Mouse (Mus musculus): ENCODE results near the gene Gm20431. TPM values are rescaled to one million over a fixed set of nuclear protein-coding genes. Genes with fewer than 3 reads are reported as not detected.

The Gm20431 gene
- polyA plus RNA-seq, 1 experiment from 2014 or later: 7.3 TPM

DNA sequence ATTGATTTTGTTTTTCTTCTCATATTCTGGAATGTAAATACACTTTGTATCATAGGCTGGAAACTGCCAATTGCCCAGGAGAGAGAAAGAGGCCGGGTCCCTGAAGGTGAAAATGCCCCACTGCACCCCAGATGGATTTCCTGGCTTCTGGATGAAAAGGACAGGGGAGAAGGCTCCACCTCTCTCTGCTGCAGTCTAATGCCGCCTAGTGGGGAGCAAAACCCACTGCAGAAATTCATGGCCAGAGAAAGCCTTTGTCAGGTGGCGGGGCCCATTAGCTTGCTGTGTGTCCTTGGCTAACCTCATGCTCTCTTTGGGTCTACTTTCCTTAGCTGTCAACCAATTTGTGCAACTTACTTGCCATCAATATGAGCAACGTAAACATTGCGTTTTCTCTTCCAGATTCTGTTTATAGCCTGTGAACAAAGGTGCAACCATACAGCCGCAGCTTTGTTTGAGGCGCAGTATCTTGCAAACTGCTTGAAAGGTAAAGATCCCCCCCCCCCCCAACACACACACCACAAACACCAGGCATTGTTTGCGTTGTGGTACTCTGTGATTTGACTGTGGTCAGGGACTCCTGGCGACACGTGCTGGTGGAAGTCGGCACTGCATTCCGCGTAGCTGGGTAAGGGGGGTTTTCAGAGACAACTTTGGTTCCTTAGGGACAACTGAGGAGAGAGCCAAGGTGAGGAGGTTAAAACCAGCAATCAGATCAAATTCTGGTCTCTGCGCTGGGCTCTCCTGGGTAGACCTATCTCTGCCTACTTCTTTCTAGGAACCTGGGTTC lies 14.0 kb upstream of the Gm20431 start:
- 36% methylated on average over 14 of the region's 14 CpGs for WGBS
- Histone ChIP-seq H3K36me3 (no peaks in the 10 kb centered on the region), H3K4me3 (no peak overlapping the region), H3K9ac (no peak overlapping the region), H3K27ac (no peak overlapping the region), H3K4me1 (replicated peaks) (peaks cover 7% of the 10 kb centered on the region; the same call in 1 of the 2 replicates), H3K9me3 (replicated peaks) (no peaks in the 10 kb centered on the region), H3K4me2 (no peak overlapping the region), H3K27me3 (no peaks in the 10 kb centered on the region)
- no peak for ATAC-seq (replicated peaks; ENCODE audit: insufficient number of reproducible peaks, insufficient read depth, low FRiP score, low read depth)

GRCm38 (mm10) chr2:167672212-167672685 lies 11.0 kb upstream of the Gm20431 start:
- peak overlapping the region; percentile 37; the same call in 1 of the 2 replicates for H3K4me2 ChIP-seq
- H3K9ac ChIP-seq: no peak overlapping the region
- 0 out of 2 replicates have a peak, but pooled peaks have one; percentile 51 for ATAC-seq (replicated peaks; ENCODE audit: insufficient number of reproducible peaks, insufficient read depth, low FRiP score, low read depth)
- no peak overlapping the region for H3K4me3 ChIP-seq
- H3K4me1 ChIP-seq (replicated peaks): peaks cover 3% of the 10 kb centered on the region; the same call in 1 of the 2 replicates
- no peaks in the 10 kb centered on the region for H3K36me3 ChIP-seq
- no peaks in the 10 kb centered on the region for H3K9me3 ChIP-seq (replicated peaks)
- H3K27ac ChIP-seq: no peak overlapping the region
- WGBS: 17% methylated on average over 13 of the region's 13 CpGs
- no peaks in the 10 kb centered on the region for H3K27me3 ChIP-seq

DNA sequence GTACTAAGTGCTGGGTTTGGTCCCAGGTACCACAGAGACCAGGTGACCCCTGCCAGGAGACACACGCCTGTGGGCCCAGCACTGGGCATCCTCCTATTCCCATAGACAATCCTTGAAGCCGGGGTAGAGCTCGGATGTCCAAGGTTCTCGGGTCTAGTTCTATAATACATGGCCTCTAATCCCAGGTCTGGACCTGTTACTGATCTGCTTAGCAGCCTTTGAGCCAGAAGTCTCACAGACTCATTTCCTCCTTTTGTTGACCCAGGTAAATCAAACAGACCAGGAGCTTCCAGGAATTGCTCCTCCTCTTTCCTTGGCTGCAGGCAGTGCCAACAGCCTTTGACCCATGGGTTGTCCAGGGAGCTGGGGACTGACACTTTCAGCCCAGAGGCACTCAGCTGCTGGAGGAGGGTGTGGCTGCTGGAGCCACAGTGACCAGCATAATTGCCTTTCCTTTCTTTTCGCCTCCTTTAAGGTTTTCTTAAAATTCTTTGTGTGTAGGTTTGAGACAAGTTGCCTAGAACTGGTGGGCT lies 9.9 kb upstream of the Gm20431 start:
- no peaks in the 10 kb centered on the region for H3K9me3 ChIP-seq (replicated peaks)
- no peak overlapping the region for H3K9ac ChIP-seq
- H3K36me3 ChIP-seq: no peaks in the 10 kb centered on the region
- no peak overlapping the region for H3K4me2 ChIP-seq
- WGBS: 84% methylated on average over 5 of the region's 5 CpGs
- H3K4me3 ChIP-seq: no peak overlapping the region
- no peak overlapping the region for H3K27ac ChIP-seq
- no peaks in the 10 kb centered on the region for H3K27me3 ChIP-seq
- peaks cover 3% of the 10 kb centered on the region; the same call in 1 of the 2 replicates for H3K4me1 ChIP-seq (replicated peaks)
- no peak for ATAC-seq (replicated peaks; ENCODE audit: insufficient number of reproducible peaks, insufficient read depth, low FRiP score, low read depth)

GRCm38 (mm10) chr2:167669398-167669797 lies 8.1 kb upstream of the Gm20431 start:
- no peak for ATAC-seq (replicated peaks; ENCODE audit: insufficient number of reproducible peaks, insufficient read depth, low FRiP score, low read depth)
- H3K27me3 ChIP-seq: no peaks in the 10 kb centered on the region
- H3K4me2 ChIP-seq: no peak overlapping the region
- H3K27ac ChIP-seq: no peak overlapping the region
- H3K36me3 ChIP-seq: no peaks in the 10 kb centered on the region
- WGBS: 64% methylated on average over 4 of the region's 4 CpGs
- no peaks in the 10 kb centered on the region for H3K9me3 ChIP-seq (replicated peaks)
- no peak overlapping the region for H3K4me3 ChIP-seq
- no peak overlapping the region for H3K9ac ChIP-seq
- H3K4me1 ChIP-seq (replicated peaks): no peaks in the 10 kb centered on the region

- H3K4me2 ChIP-seq: no peak overlapping the region
- no peaks in the 10 kb centered on the region for H3K27me3 ChIP-seq
- H3K4me1 ChIP-seq (replicated peaks): no peaks in the 10 kb centered on the region
- H3K9ac ChIP-seq: no peak overlapping the region
- no peak overlapping the region for H3K27ac ChIP-seq
- H3K4me3 ChIP-seq: no peak overlapping the region
- H3K36me3 ChIP-seq: no peaks in the 10 kb centered on the region
- no peaks in the 10 kb centered on the region for H3K9me3 ChIP-seq (replicated peaks)
- WGBS: 76% methylated on average over 5 of the region's 5 CpGs
- no peak for ATAC-seq (replicated peaks; ENCODE audit: insufficient number of reproducible peaks, insufficient read depth, low FRiP score, low read depth)
Measured at GRCm38 (mm10) chr2:167668426-167668825, 7.1 kb upstream of the Gm20431 start.

- Histone ChIP-seq H3K4me2 (no peak overlapping the region), H3K4me1 (replicated peaks) (peaks cover 5% of the 10 kb centered on the region), H3K9ac (no peak overlapping the region), H3K9me3 (replicated peaks) (no peaks in the 10 kb centered on the region), H3K36me3 (no peaks in the 10 kb centered on the region), H3K27me3 (0 out of 2 replicates have a peak, but pooled peaks cover 4% of the 10 kb centered on the region), H3K4me3 (no peak overlapping the region), H3K27ac (no peak overlapping the region)
- 78% methylated on average over 18 of the region's 18 CpGs for WGBS
- no peak for ATAC-seq (replicated peaks; ENCODE audit: insufficient number of reproducible peaks, insufficient read depth, low FRiP score, low read depth)
Measured at GRCm38 (mm10) chr2:167665972-167666713, 4.8 kb upstream of the Gm20431 start.

- H3K9ac ChIP-seq: 0 out of 2 replicates have a peak overlapping the region, but pooled peaks have one; percentile 56
Measured at GRCm38 (mm10) chr2:167662713-167663112, 1.4 kb upstream of the Gm20431 start.

GRCm38 (mm10) chr2:167660611-167660971 lies 705 bp downstream of the Gm20431 start:
- 2% methylated on average over 12 of the region's 12 CpGs for WGBS
- Histone ChIP-seq H3K4me1 (replicated peaks) (peaks cover 42% of the 10 kb centered on the region), H3K4me2 (peak overlapping the region; percentile 92), H3K27ac (peak overlapping the region; percentile 66), H3K9ac (peak overlapping the region; percentile 83), H3K27me3 (0 out of 2 replicates have a peak, but pooled peaks cover 4% of the 10 kb centered on the region), H3K4me3 (peak overlapping the region; percentile 76), H3K9me3 (replicated peaks) (no peaks in the 10 kb centered on the region), H3K36me3 (no peaks in the 10 kb centered on the region)
- ATAC-seq (replicated peaks; ENCODE audit: insufficient number of reproducible peaks, insufficient read depth, low FRiP score, low read depth): no peak

More at GRCm38 (mm10) chr2:167662713-167663112, 1.4 kb upstream of the Gm20431 start:
- no peaks in the 10 kb centered on the region for H3K36me3 ChIP-seq
- 56% methylated on average over 6 of the region's 6 CpGs for WGBS
- H3K4me3 ChIP-seq: no peak overlapping the region
- peaks cover 36% of the 10 kb centered on the region for H3K4me1 ChIP-seq (replicated peaks)
- no peak overlapping the region for H3K27ac ChIP-seq
- 0 out of 2 replicates have a peak, but pooled peaks cover 4% of the 10 kb centered on the region for H3K27me3 ChIP-seq
- peak overlapping the region; percentile 92 for H3K4me2 ChIP-seq
- no peak for ATAC-seq (replicated peaks; ENCODE audit: insufficient number of reproducible peaks, insufficient read depth, low FRiP score, low read depth)
- H3K9me3 ChIP-seq (replicated peaks): no peaks in the 10 kb centered on the region

GRCm38 (mm10) chr2:167659847-167660610 lies 1.3 kb downstream of the Gm20431 start:
- peak; percentile 10; the same call in 1 of the 2 replicates for ATAC-seq (replicated peaks; ENCODE audit: insufficient number of reproducible peaks, insufficient read depth, low FRiP score, low read depth)
- 17% methylated on average over 13 of the region's 13 CpGs for WGBS
- peak overlapping the region; percentile 66 for H3K27ac ChIP-seq
- 0 out of 2 replicates have a peak, but pooled peaks cover 4% of the 10 kb centered on the region for H3K27me3 ChIP-seq
- H3K4me1 ChIP-seq (replicated peaks): peaks cover 42% of the 10 kb centered on the region
- peak overlapping the region; percentile 83 for H3K9ac ChIP-seq
- H3K4me2 ChIP-seq: peak overlapping the region; percentile 92
- H3K36me3 ChIP-seq: no peaks in the 10 kb centered on the region
- peak overlapping the region; percentile 76 for H3K4me3 ChIP-seq
- no peaks in the 10 kb centered on the region for H3K9me3 ChIP-seq (replicated peaks)

DNA sequence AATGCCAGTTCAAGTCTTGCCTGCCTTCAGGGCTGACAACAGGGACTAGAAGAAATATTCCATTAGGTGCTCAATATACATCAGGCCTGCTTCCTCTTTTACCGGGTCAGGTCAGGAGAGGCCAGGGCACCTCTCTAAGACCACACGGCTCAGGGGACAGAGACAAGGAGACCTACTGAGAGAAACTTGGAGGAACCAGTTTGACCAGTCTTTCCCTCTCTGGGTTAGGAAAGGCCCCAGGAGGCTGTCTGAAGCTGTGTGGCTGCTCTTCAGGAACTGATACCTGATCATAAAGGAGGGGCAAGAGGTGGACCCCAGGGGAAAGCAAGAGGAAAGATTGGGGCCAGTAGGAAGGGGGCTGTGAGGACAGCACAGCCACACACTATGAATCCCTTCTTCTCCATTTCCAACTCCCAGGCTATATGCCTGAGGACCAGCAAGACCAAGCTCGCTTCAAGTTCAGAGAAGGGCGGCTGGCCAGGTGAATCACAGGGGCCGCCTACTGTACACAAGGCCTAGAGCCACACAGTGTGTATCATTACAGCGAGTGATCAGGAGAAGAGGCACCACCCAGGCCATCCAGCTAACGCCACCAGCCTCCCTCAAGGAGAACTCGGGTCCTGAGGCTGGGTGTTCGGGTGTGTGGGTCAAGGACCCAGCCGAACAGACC lies 2.0 kb downstream of the Gm20431 start:
- WGBS: 65% methylated on average over 10 of the region's 10 CpGs
- H3K4me2 ChIP-seq: peak overlapping the region; percentile 92
- H3K9me3 ChIP-seq (replicated peaks): no peaks in the 10 kb centered on the region
- peaks cover 42% of the 10 kb centered on the region for H3K4me1 ChIP-seq (replicated peaks)
- ATAC-seq (replicated peaks; ENCODE audit: insufficient number of reproducible peaks, insufficient read depth, low FRiP score, low read depth): no peak
- peak overlapping the region; percentile 76 for H3K4me3 ChIP-seq
- no peak overlapping the region for H3K9ac ChIP-seq
- H3K27me3 ChIP-seq: 0 out of 2 replicates have a peak, but pooled peaks cover 4% of the 10 kb centered on the region
- H3K27ac ChIP-seq: peak overlapping the region; percentile 66; the same call in 1 of the 2 replicates
- H3K36me3 ChIP-seq: no peaks in the 10 kb centered on the region
